Mouse (Mus musculus): ENCODE results near the gene Ncoa3. TPM values are rescaled to one million over a fixed set of nuclear protein-coding genes. Genes with fewer than 3 reads are reported as not detected.
"Not testable (repeated sequence)": the region's sequence is repeated elsewhere in the genome, so short reads cannot be mapped to it uniquely, and the experiment has no call there.

Gene Ncoa3
- 14.8 and 15.8 TPM in 2 replicates for polyA plus RNA-seq (2016; fragmentation: Nextera tagmentation; extraction: Ambion mirVana)

GRCm38 (mm10) chr2:165992270-165993172 is at the start of gene Ncoa3:
Gene Ncoa3 (plus strand): TSS chr2:165992636.
- H3K36me3 ChIP-seq = peaks cover 5% of the 10 kb centered on the region
- H3K4me1 ChIP-seq = peaks cover 18% of the 10 kb centered on the region
- no peaks in the 10 kb centered on the region for H3K27me3 ChIP-seq (ENCODE audit: insufficient read depth, poor library complexity, severe bottlenecking)
- peak within 1 kb of the TSS; percentile 97 for H3K27ac ChIP-seq
- peak within 1 kb of the TSS; percentile 95 for H3K4me3 ChIP-seq
- no peaks in the 10 kb centered on the region for H3K9me3 ChIP-seq
- 2% methylated on average over 100 of the region's 103 CpGs for WGBS
- peak; percentile 94 for DNase-seq (ENCODE audit: low spot score)

- Histone ChIP-seq H3K4me3 (no peak overlapping the region), H3K4me1 (peaks cover 7% of the 10 kb centered on the region), H3K36me3 (no peaks in the 10 kb centered on the region), H3K27me3 (ENCODE audit: insufficient read depth, poor library complexity, severe bottlenecking) (no peaks in the 10 kb centered on the region), H3K9me3 (no peaks in the 10 kb centered on the region; the same call in 1 of the 2 replicates), H3K27ac (no peak overlapping the region)
- WGBS = 90% methylated on average over 2 of the region's 2 CpGs
- no peak for DNase-seq (ENCODE audit: low spot score)
Measured at GRCm38 (mm10) chr2:165943113-165943512, 49.3 kb upstream of the Ncoa3 start.

- H3K36me3 ChIP-seq = no peaks in the 10 kb centered on the region
- H3K4me3 ChIP-seq = no peak overlapping the region
- no peaks in the 10 kb centered on the region for H3K27me3 ChIP-seq (ENCODE audit: insufficient read depth, poor library complexity, severe bottlenecking)
- 72% methylated on average over 11 of the region's 11 CpGs for WGBS
- H3K27ac ChIP-seq = peak overlapping the region; percentile 80
- H3K4me1 ChIP-seq = peaks cover 14% of the 10 kb centered on the region
- no peaks in the 10 kb centered on the region; the same call in 1 of the 2 replicates for H3K9me3 ChIP-seq
- peak; percentile 88 for DNase-seq (ENCODE audit: low spot score)
Measured at GRCm38 (mm10) chr2:165944576-165945351, 47.7 kb upstream of the Ncoa3 start.

- no peaks in the 10 kb centered on the region for H3K27me3 ChIP-seq (ENCODE audit: insufficient read depth, poor library complexity, severe bottlenecking)
- WGBS = 96% methylated on average over 1 of the region's 1 CpGs
Measured at GRCm38 (mm10) chr2:165946046-165946564, 46.3 kb upstream of the Ncoa3 start.

GRCm38 (mm10) chr2:165948007-165948406 is 44.4 kb upstream of the Ncoa3 start:
- Histone ChIP-seq H3K36me3 (no peaks in the 10 kb centered on the region), H3K9me3 (no peaks in the 10 kb centered on the region; the same call in 1 of the 2 replicates), H3K27ac (peak overlapping the region; percentile 42; the same call in 1 of the 2 replicates), H3K4me1 (peaks cover 22% of the 10 kb centered on the region), H3K27me3 (ENCODE audit: insufficient read depth, poor library complexity, severe bottlenecking) (no peaks in the 10 kb centered on the region), H3K4me3 (no peak overlapping the region)
- WGBS = 52% methylated on average over 1 of the region's 1 CpGs
- DNase-seq (ENCODE audit: low spot score) = no peak

More at GRCm38 (mm10) chr2:165946046-165946564, 46.3 kb upstream of the Ncoa3 start:
- Histone ChIP-seq H3K27ac (no peak overlapping the region), H3K4me1 (peaks cover 16% of the 10 kb centered on the region), H3K9me3 (no peaks in the 10 kb centered on the region; the same call in 1 of the 2 replicates), H3K4me3 (no peak overlapping the region), H3K36me3 (no peaks in the 10 kb centered on the region)
- DNase-seq (ENCODE audit: low spot score) = no peak

GRCm38 (mm10) chr2:165948785-165949184 is 43.7 kb upstream of the Ncoa3 start:
- not testable (repeated sequence) for H3K36me3 ChIP-seq; H3K4me3 ChIP-seq; DNase-seq (ENCODE audit: low spot score); H3K27me3 ChIP-seq (ENCODE audit: insufficient read depth, poor library complexity, severe bottlenecking); H3K9me3 ChIP-seq; H3K27ac ChIP-seq
- WGBS = 68% methylated on average over 1 of the region's 1 CpGs
- H3K4me1 ChIP-seq = peaks cover 22% of the 10 kb centered on the region

- 29% methylated on average over 3 of the region's 3 CpGs for WGBS
- Histone ChIP-seq H3K36me3 (no peaks in the 10 kb centered on the region), H3K4me3 (no peak overlapping the region), H3K27ac (no peak overlapping the region), H3K9me3 (no peaks in the 10 kb centered on the region), H3K4me1 (peaks cover 27% of the 10 kb centered on the region), H3K27me3 (ENCODE audit: insufficient read depth, poor library complexity, severe bottlenecking) (no peaks in the 10 kb centered on the region)
- DNase-seq (ENCODE audit: low spot score) = no peak
Measured at GRCm38 (mm10) chr2:165949719-165950118, 42.7 kb upstream of the Ncoa3 start.

GRCm38 (mm10) chr2:165951432-165952068 is 40.9 kb upstream of the Ncoa3 start:
- H3K27me3 ChIP-seq (ENCODE audit: insufficient read depth, poor library complexity, severe bottlenecking) = no peaks in the 10 kb centered on the region
- no peaks in the 10 kb centered on the region for H3K9me3 ChIP-seq
- no peaks in the 10 kb centered on the region for H3K36me3 ChIP-seq
- DNase-seq (ENCODE audit: low spot score) = no peak
- H3K4me1 ChIP-seq = peaks cover 30% of the 10 kb centered on the region
- H3K27ac ChIP-seq = no peak overlapping the region
- H3K4me3 ChIP-seq = no peak overlapping the region
- 81% methylated on average over 12 of the region's 12 CpGs for WGBS

GRCm38 (mm10) chr2:165954872-165955271 is 37.6 kb upstream of the Ncoa3 start:
- H3K4me1 ChIP-seq = peaks cover 22% of the 10 kb centered on the region
- H3K27me3 ChIP-seq (ENCODE audit: insufficient read depth, poor library complexity, severe bottlenecking) = no peaks in the 10 kb centered on the region
- WGBS = 39% methylated on average over 20 of the region's 20 CpGs
- no peaks in the 10 kb centered on the region for H3K36me3 ChIP-seq
- no peaks in the 10 kb centered on the region for H3K9me3 ChIP-seq
- no peak for DNase-seq (ENCODE audit: low spot score)
- peak overlapping the region; percentile 25; the same call in 1 of the 2 replicates for H3K4me3 ChIP-seq
- H3K27ac ChIP-seq = peak overlapping the region; percentile 80

GRCm38 (mm10) chr2:165955386-165955785 is 37.0 kb upstream of the Ncoa3 start:
- no peaks in the 10 kb centered on the region for H3K36me3 ChIP-seq
- no peaks in the 10 kb centered on the region for H3K27me3 ChIP-seq (ENCODE audit: insufficient read depth, poor library complexity, severe bottlenecking)
- no peaks in the 10 kb centered on the region for H3K9me3 ChIP-seq
- no peak overlapping the region for H3K4me3 ChIP-seq
- H3K27ac ChIP-seq = peak overlapping the region; percentile 80
- no peak for DNase-seq (ENCODE audit: low spot score)
- 81% methylated on average over 8 of the region's 8 CpGs for WGBS
- H3K4me1 ChIP-seq = peaks cover 21% of the 10 kb centered on the region

- Histone ChIP-seq H3K27me3 (ENCODE audit: insufficient read depth, poor library complexity, severe bottlenecking) (no peaks in the 10 kb centered on the region), H3K36me3 (no peaks in the 10 kb centered on the region), H3K4me3 (no peak overlapping the region), H3K4me1 (peaks cover 21% of the 10 kb centered on the region), H3K27ac (no peak overlapping the region), H3K9me3 (no peaks in the 10 kb centered on the region)
- WGBS = 82% methylated on average over 7 of the region's 7 CpGs
- no peak for DNase-seq (ENCODE audit: low spot score)
Measured at GRCm38 (mm10) chr2:165956096-165956740, 36.2 kb upstream of the Ncoa3 start.

GRCm38 (mm10) chr2:165957257-165957828 is 35.1 kb upstream of the Ncoa3 start:
- Histone ChIP-seq H3K9me3 (no peaks in the 10 kb centered on the region), H3K4me3 (no peak overlapping the region), H3K4me1 (peaks cover 15% of the 10 kb centered on the region), H3K36me3 (no peaks in the 10 kb centered on the region), H3K27me3 (ENCODE audit: insufficient read depth, poor library complexity, severe bottlenecking) (no peaks in the 10 kb centered on the region), H3K27ac (no peak overlapping the region)
- 75% methylated on average over 9 of the region's 9 CpGs for WGBS
- DNase-seq (ENCODE audit: low spot score) = no peak

Data from heart, embryonic 10.5 days (tissue).